Mouse (Mus musculus) forebrain, postnatal 0 days (tissue): Measurements from ENCODE around the gene Tlr2. TPM values are rescaled to one million over a fixed set of nuclear protein-coding genes. Genes with fewer than 3 reads are reported as not detected.

Experiments
- ATAC-seq: fragments of 200-750 bp; cut with Nextera tagmentation; 2 replicates; pipeline ENCODE4 v1.8.0; 2017; ENCODE audit warnings: mild to moderate bottlenecking, moderate library complexity
- DNase-seq: peaks from one replicate; pipeline ENCODE4 v3.0.0-alpha.2; 2015
- H3K27ac ChIP-seq: fragments of 300-500 bp; sonication (generic); 2 replicates; pipeline ENCODE4 v1.5.1; 2014; ENCODE audit warnings: low read depth, mild to moderate bottlenecking, antibody characterized with exemption, low read length, moderate library complexity, mixed read lengths
- H3K27me3 ChIP-seq: fragments of 300-500 bp; sonication (generic); 2 replicates; pipeline ENCODE4 v1.6.1; 2014; ENCODE audit warnings: mild to moderate bottlenecking, low read length, mixed read lengths; ENCODE audit not compliant: insufficient read depth
- H3K36me3 ChIP-seq: fragments of 300-500 bp; sonication (generic); 2 replicates; pipeline ENCODE4 v1.6.1; 2014; ENCODE audit warnings: mild to moderate bottlenecking, moderate library complexity; ENCODE audit not compliant: insufficient read depth
- H3K4me1 ChIP-seq: fragments of 300-500 bp; sonication (generic); 2 replicates; pipeline ENCODE4 v1.6.1; 2014; ENCODE audit warnings: antibody characterized with exemption; ENCODE audit not compliant: insufficient read depth
- H3K4me2 ChIP-seq: fragments of 300-500 bp; sonication (generic); 2 replicates; pipeline ENCODE4 v1.6.1; 2014; ENCODE audit warnings: low read depth, mild to moderate bottlenecking, moderate library complexity
- H3K4me3 ChIP-seq: fragments of 300-500 bp; sonication (generic); 2 replicates; pipeline ENCODE4 v1.5.1; 2014; ENCODE audit warnings: low read depth, low read length, mixed read lengths
- H3K9ac ChIP-seq: fragments of 300-500 bp; sonication (generic); 2 replicates; pipeline ENCODE4 v1.6.1; 2014; ENCODE audit warnings: mild to moderate bottlenecking
- H3K9me3 ChIP-seq: fragments of 300-500 bp; sonication (generic); 2 replicates; pipeline ENCODE4 v1.6.1; 2016; ENCODE audit warnings: low read length
- CTCF ChIP-seq: sonication (generic); IDR thresholded peaks from 2 replicates; pipeline ENCODE4 v1.5.1; 2016; ENCODE audit warnings: antibody characterized with exemption, control low read depth, low read depth
- WGBS: fragments of 180-500 bp; shearing (Covaris S2); extraction: QIAGEN DNeasy Blood & Tissue Kit; methylation state at CpG from one replicate; pipeline ENCODE4 v1.1.7; 2014; 5-methylcytosine and 5-hydroxymethylcytosine counted together
- polyA plus RNA-seq: library from polyadenylated mRNA; unstranded; fragments of >200 nt; fragmentation: Nextera tagmentation; extraction: Ambion mirVana; gene quantifications from 2 replicates; pipeline ENCODE4 v1.2.1, GENCODE M21; 2015
- total RNA-seq: library from RNA; depleted of rRNA; stranded (reverse); fragments of >200 nt; gene quantifications from 2 replicates; pipeline ENCODE4 v1.2.3, GENCODE M21; 2014

The Tlr2 gene
- total and polyA plus RNA-seq, 2 experiments from 2014 or later: 1.3 to 1.6 TPM

GRCm38 (mm10) chr3:83855643-83856042 is 14.1 kb upstream of the Tlr2 start:
- DNase-seq: no peak
- Histone ChIP-seq H3K4me1 (no peaks in the 10 kb centered on the region), H3K36me3 (no peaks in the 10 kb centered on the region), H3K9me3 (no peaks in the 10 kb centered on the region), H3K27ac (no peak overlapping the region), H3K4me3 (no peak overlapping the region), H3K9ac (no peak overlapping the region), H3K27me3 (no peaks in the 10 kb centered on the region), H3K4me2 (no peak overlapping the region)
- no peak for TF ChIP-seq CTCF
- WGBS: 89% methylated on average over 5 of the region's 5 CpGs
- no peak for ATAC-seq

GRCm38 (mm10) chr3:83849341-83849740 is 7.8 kb upstream of the Tlr2 start:
- no peak for TF ChIP-seq CTCF
- Histone ChIP-seq H3K27me3 (no peaks in the 10 kb centered on the region), H3K4me1 (no peaks in the 10 kb centered on the region), H3K27ac (no peak overlapping the region), H3K4me2 (no peak overlapping the region), H3K9me3 (no peaks in the 10 kb centered on the region), H3K9ac (no peak overlapping the region), H3K4me3 (no peak overlapping the region), H3K36me3 (no peaks in the 10 kb centered on the region)
- DNase-seq: no peak
- no peak for ATAC-seq
- WGBS: 78% methylated on average over 2 of the region's 2 CpGs

- H3K4me1 ChIP-seq: no peaks in the 10 kb centered on the region
- no peaks in the 10 kb centered on the region for H3K36me3 ChIP-seq
- WGBS: 67% methylated on average over 8 of the region's 8 CpGs
- DNase-seq (no peak), ATAC-seq (no peak)
- no peak overlapping the region for H3K4me2 ChIP-seq
- no peak for TF ChIP-seq CTCF
- H3K4me3 ChIP-seq: no peak overlapping the region
- no peaks in the 10 kb centered on the region for H3K27me3 ChIP-seq
- no peak overlapping the region for H3K27ac ChIP-seq
- no peak overlapping the region for H3K9ac ChIP-seq
- H3K9me3 ChIP-seq: no peaks in the 10 kb centered on the region
Observed at GRCm38 (mm10) chr3:83844766-83845520, 3.4 kb upstream of the Tlr2 start.

- H3K9ac ChIP-seq: no peak overlapping the region
- no peaks in the 10 kb centered on the region for H3K4me1 ChIP-seq
- no peak overlapping the region for H3K4me3 ChIP-seq
- no peaks in the 10 kb centered on the region for H3K27me3 ChIP-seq
- DNase-seq (no peak), ATAC-seq (no peak)
- H3K9me3 ChIP-seq: no peaks in the 10 kb centered on the region
- no peak overlapping the region for H3K4me2 ChIP-seq
- 92% methylated on average over 5 of the region's 5 CpGs for WGBS
- no peaks in the 10 kb centered on the region for H3K36me3 ChIP-seq
- no peak for TF ChIP-seq CTCF
- H3K27ac ChIP-seq: no peak overlapping the region
Observed at GRCm38 (mm10) chr3:83839477-83839876, 2.1 kb downstream of the Tlr2 start.

GRCm38 (mm10) chr3:83836685-83837084 is 4.9 kb downstream of the Tlr2 start:
- no peak overlapping the region for H3K4me2 ChIP-seq
- no peaks in the 10 kb centered on the region for H3K9me3 ChIP-seq
- no peaks in the 10 kb centered on the region for H3K27me3 ChIP-seq
- H3K36me3 ChIP-seq: no peaks in the 10 kb centered on the region
- no peaks in the 10 kb centered on the region for H3K4me1 ChIP-seq
- DNase-seq (no peak), ATAC-seq (no peak)
- no peak overlapping the region for H3K9ac ChIP-seq
- H3K4me3 ChIP-seq: no peak overlapping the region
- no peak for TF ChIP-seq CTCF
- WGBS: 90% methylated on average over 15 of the region's 15 CpGs
- H3K27ac ChIP-seq: no peak overlapping the region

- ATAC-seq: no peak
- TF ChIP-seq CTCF: no peak
- 67% methylated on average over 5 of the region's 5 CpGs for WGBS
Observed at GRCm38 (mm10) chr3:83828145-83828611, 13.4 kb downstream of the Tlr2 start.

GRCm38 (mm10) chr3:83827684-83828083 is 13.9 kb downstream of the Tlr2 start:
- no peak for ATAC-seq
- TF ChIP-seq CTCF: no peak
- H3K4me2 ChIP-seq: no peak overlapping the region

More at GRCm38 (mm10) chr3:83828145-83828611, 13.4 kb downstream of the Tlr2 start:
- Histone ChIP-seq H3K4me1 (no peaks in the 10 kb centered on the region), H3K4me3 (no peak overlapping the region), H3K9ac (no peak overlapping the region), H3K9me3 (no peaks in the 10 kb centered on the region), H3K4me2 (no peak overlapping the region), H3K27ac (no peak overlapping the region), H3K27me3 (no peaks in the 10 kb centered on the region), H3K36me3 (no peaks in the 10 kb centered on the region)
- DNase-seq: no peak

More at GRCm38 (mm10) chr3:83827684-83828083, 13.9 kb downstream of the Tlr2 start:
- no peak overlapping the region for H3K9ac ChIP-seq
- no peak overlapping the region for H3K27ac ChIP-seq
- H3K4me3 ChIP-seq: no peak overlapping the region
- WGBS: 89% methylated on average over 9 of the region's 9 CpGs
- H3K9me3 ChIP-seq: no peaks in the 10 kb centered on the region
- H3K36me3 ChIP-seq: no peaks in the 10 kb centered on the region
- H3K27me3 ChIP-seq: no peaks in the 10 kb centered on the region
- no peaks in the 10 kb centered on the region for H3K4me1 ChIP-seq
- DNase-seq: no peak
